Mouse (Mus musculus): ENCODE data around the gene Grik4.

- no peak for TF ChIP-seq CTCF (IDR thresholded peaks at IDR 0.05; ENCODE audit: low read depth)
- TF ChIP-seq EP300 (IDR thresholded peaks at IDR 0.05; ENCODE audit: low read depth): no peak
Observed at GRCm38 (mm10) chr9:42948381-42948780, 4.1 kb upstream of the Grik4 start.

Measured in liver, embryonic 14.5 days (tissue).